Mouse (Mus musculus): Measurements from ENCODE around the gene Tprn. TPM values are rescaled to one million over a fixed set of nuclear protein-coding genes. Genes with fewer than 3 reads are reported as not detected.

The Tprn gene
- polyA plus RNA-seq, 1 experiment from 2014 or later: 16.9 TPM

- H3K9ac ChIP-seq: no peak overlapping the region
- no peak overlapping the region for H3K4me3 ChIP-seq
- no peak overlapping the region for H3K4me2 ChIP-seq
- H3K27ac ChIP-seq: no peak overlapping the region
- no peak for ATAC-seq (replicated peaks)
- no peaks in the 10 kb centered on the region for H3K36me3 ChIP-seq (replicated peaks)
- WGBS: 94% methylated on average over 4 of the region's 4 CpGs
- H3K27me3 ChIP-seq (replicated peaks): no peaks in the 10 kb centered on the region
- no peaks in the 10 kb centered on the region for H3K9me3 ChIP-seq
- H3K4me1 ChIP-seq: peaks cover 20% of the 10 kb centered on the region
These were observed 35.0 kb upstream of the Tprn start for GRCm38 (mm10) chr2:25227406-25227805.

- peak overlapping the region; percentile 44 for H3K27ac ChIP-seq
- ATAC-seq (replicated peaks): no peak
- under 1% methylated on average over 7 of the region's 7 CpGs for WGBS
These were observed 34.0 kb upstream of the Tprn start for GRCm38 (mm10) chr2:25228431-25228889.

GRCm38 (mm10) chr2:25228995-25229530 lies 33.4 kb upstream of the Tprn start:
- no peak overlapping the region for H3K4me3 ChIP-seq

More at GRCm38 (mm10) chr2:25228431-25228889, 34.0 kb upstream of the Tprn start:
- Histone ChIP-seq H3K4me1 (peaks cover 16% of the 10 kb centered on the region), H3K9me3 (no peaks in the 10 kb centered on the region), H3K36me3 (replicated peaks) (no peaks in the 10 kb centered on the region), H3K27me3 (replicated peaks) (no peaks in the 10 kb centered on the region), H3K9ac (no peak overlapping the region), H3K4me3 (no peak overlapping the region), H3K4me2 (peak overlapping the region; percentile 28; the same call in 1 of the 2 replicates)

GRCm38 (mm10) chr2:25229582-25229981 lies 32.8 kb upstream of the Tprn start:
- Histone ChIP-seq H3K27ac (no peak overlapping the region), H3K36me3 (replicated peaks) (no peaks in the 10 kb centered on the region), H3K4me1 (peaks cover 12% of the 10 kb centered on the region), H3K9ac (no peak overlapping the region), H3K4me2 (no peak overlapping the region), H3K4me3 (no peak overlapping the region), H3K9me3 (no peaks in the 10 kb centered on the region), H3K27me3 (replicated peaks) (no peaks in the 10 kb centered on the region)
- no peak for ATAC-seq (replicated peaks)
- 82% methylated on average over 5 of the region's 5 CpGs for WGBS

More at GRCm38 (mm10) chr2:25228995-25229530, 33.4 kb upstream of the Tprn start:
- Histone ChIP-seq H3K4me2 (peak overlapping the region; percentile 28; the same call in 1 of the 2 replicates), H3K4me1 (peaks cover 12% of the 10 kb centered on the region), H3K9ac (no peak overlapping the region), H3K27me3 (replicated peaks) (no peaks in the 10 kb centered on the region), H3K27ac (no peak overlapping the region), H3K36me3 (replicated peaks) (no peaks in the 10 kb centered on the region), H3K9me3 (no peaks in the 10 kb centered on the region)
- 67% methylated on average over 6 of the region's 6 CpGs for WGBS
- no peak for ATAC-seq (replicated peaks)

- WGBS: 81% methylated on average over 7 of the region's 7 CpGs
- ATAC-seq (replicated peaks): no peak
- Histone ChIP-seq H3K4me3 (no peak overlapping the region), H3K4me2 (no peak overlapping the region), H3K27ac (no peak overlapping the region), H3K36me3 (replicated peaks) (no peaks in the 10 kb centered on the region), H3K4me1 (peaks cover 9% of the 10 kb centered on the region), H3K9ac (no peak overlapping the region), H3K9me3 (no peaks in the 10 kb centered on the region), H3K27me3 (replicated peaks) (peaks cover 6% of the 10 kb centered on the region; the same call in 1 of the 2 replicates)
These were observed 31.8 kb upstream of the Tprn start for GRCm38 (mm10) chr2:25230581-25230980.

- no peak overlapping the region for H3K9ac ChIP-seq
- 49% methylated on average over 12 of the region's 12 CpGs for WGBS
- no peaks in the 10 kb centered on the region for H3K36me3 ChIP-seq (replicated peaks)
- H3K9me3 ChIP-seq: no peaks in the 10 kb centered on the region
- peaks cover 4% of the 10 kb centered on the region for H3K4me1 ChIP-seq
- ATAC-seq (replicated peaks): no peak
- no peak overlapping the region for H3K4me3 ChIP-seq
- H3K27me3 ChIP-seq (replicated peaks): peaks cover 6% of the 10 kb centered on the region; the same call in 1 of the 2 replicates
- H3K27ac ChIP-seq: no peak overlapping the region
- no peak overlapping the region for H3K4me2 ChIP-seq
These were observed 31.4 kb upstream of the Tprn start for GRCm38 (mm10) chr2:25231038-25231437.

GRCm38 (mm10) chr2:25233421-25233820 lies 29.0 kb upstream of the Tprn start:
- Histone ChIP-seq H3K4me2 (no peak overlapping the region), H3K27me3 (replicated peaks) (peaks cover 6% of the 10 kb centered on the region; the same call in 1 of the 2 replicates), H3K36me3 (replicated peaks) (no peaks in the 10 kb centered on the region), H3K4me1 (peaks cover 4% of the 10 kb centered on the region; the same call in 1 of the 2 replicates), H3K9ac (no peak overlapping the region), H3K27ac (no peak overlapping the region), H3K4me3 (no peak overlapping the region), H3K9me3 (no peaks in the 10 kb centered on the region)
- no peak for ATAC-seq (replicated peaks)
- 82% methylated on average over 4 of the region's 4 CpGs for WGBS

- WGBS: 90% methylated on average over 3 of the region's 3 CpGs
- H3K4me1 ChIP-seq: 0 out of 2 replicates have a peak, but pooled peaks cover under 1% of the 10 kb centered on the region
- no peak within 1 kb of the TSS for H3K4me2 ChIP-seq
- no peak within 1 kb of the TSS for H3K9ac ChIP-seq
- H3K36me3 ChIP-seq (replicated peaks): no peaks in the 10 kb centered on the region
- no peak within 1 kb of the TSS for H3K27ac ChIP-seq
- ATAC-seq (replicated peaks): no peak
- no peak within 1 kb of the TSS for H3K4me3 ChIP-seq
- H3K9me3 ChIP-seq: no peaks in the 10 kb centered on the region
- peaks cover 6% of the 10 kb centered on the region; the same call in 1 of the 2 replicates for H3K27me3 ChIP-seq (replicated peaks)
These were observed 28.4 kb upstream of the Tprn start, which contains the start of gene Slc34a3 for GRCm38 (mm10) chr2:25234050-25234449. Slc34a3 (minus strand) TSS chr2:25234364.

- Histone ChIP-seq H3K4me2 (no peak overlapping the region), H3K4me1 (no peaks in the 10 kb centered on the region), H3K9ac (no peak overlapping the region), H3K9me3 (no peaks in the 10 kb centered on the region), H3K4me3 (no peak overlapping the region), H3K27me3 (replicated peaks) (peaks cover 6% of the 10 kb centered on the region; the same call in 1 of the 2 replicates), H3K36me3 (replicated peaks) (no peaks in the 10 kb centered on the region), H3K27ac (no peak overlapping the region)
- no peak for ATAC-seq (replicated peaks)
- WGBS: 74% methylated on average over 5 of the region's 5 CpGs
These were observed 27.7 kb upstream of the Tprn start for GRCm38 (mm10) chr2:25234551-25235220.

- no peak within 1 kb of the TSS for H3K4me2 ChIP-seq
- no peak within 1 kb of the TSS for H3K27ac ChIP-seq
- ATAC-seq (replicated peaks): no peak
- no peak within 1 kb of the TSS for H3K9ac ChIP-seq
- peaks cover 6% of the 10 kb centered on the region; the same call in 1 of the 2 replicates for H3K27me3 ChIP-seq (replicated peaks)
- no peaks in the 10 kb centered on the region for H3K36me3 ChIP-seq (replicated peaks)
- 45% methylated on average over 8 of the region's 8 CpGs for WGBS
- H3K9me3 ChIP-seq: no peaks in the 10 kb centered on the region
- H3K4me3 ChIP-seq: no peak within 1 kb of the TSS
- peaks cover 13% of the 10 kb centered on the region for H3K4me1 ChIP-seq
These were observed 25.8 kb upstream of the Tprn start, which contains the start of gene Rnf224 for GRCm38 (mm10) chr2:25236614-25237013. Rnf224 (minus strand) TSS chr2:25236787.

- Histone ChIP-seq H3K27me3 (replicated peaks) (peaks cover 6% of the 10 kb centered on the region; the same call in 1 of the 2 replicates), H3K4me3 (no peak overlapping the region), H3K9me3 (no peaks in the 10 kb centered on the region), H3K36me3 (replicated peaks) (no peaks in the 10 kb centered on the region), H3K9ac (no peak overlapping the region), H3K4me1 (peaks cover 15% of the 10 kb centered on the region), H3K4me2 (no peak overlapping the region), H3K27ac (no peak overlapping the region)
- no peak for ATAC-seq (replicated peaks)
- WGBS: 74% methylated on average over 4 of the region's 4 CpGs
These were observed 24.9 kb upstream of the Tprn start for GRCm38 (mm10) chr2:25237522-25237921.

- H3K9ac ChIP-seq: no peak overlapping the region
- no peaks in the 10 kb centered on the region for H3K9me3 ChIP-seq
- H3K27me3 ChIP-seq (replicated peaks): peaks cover 6% of the 10 kb centered on the region; the same call in 1 of the 2 replicates
- no peak for ATAC-seq (replicated peaks)
- no peaks in the 10 kb centered on the region for H3K36me3 ChIP-seq (replicated peaks)
- H3K4me3 ChIP-seq: no peak overlapping the region
- H3K27ac ChIP-seq: no peak overlapping the region
- no peak overlapping the region for H3K4me2 ChIP-seq
- peaks cover 21% of the 10 kb centered on the region for H3K4me1 ChIP-seq
These were observed 24.3 kb upstream of the Tprn start for GRCm38 (mm10) chr2:25238106-25238505.

Measured in midbrain, embryonic 15.5 days (tissue).